Mouse (Mus musculus) inflammation-experienced regulatory T-cells, adult 6 months (primary cell): Measurements from ENCODE around the gene Clip1. TPM values are rescaled to one million over a fixed set of nuclear protein-coding genes. Genes with fewer than 3 reads are reported as not detected.

ENCODE experiments used
- ATAC-seq: one replicate; pipeline ENCODE4 v1.8.0; 2017
- polyA plus RNA-seq, 3 experiments: library from polyadenylated mRNA; unstranded; fragments of 100-300 nt; shearing (Covaris generic); gene quantifications; one replicate each; pipeline ENCODE4 v1.2.1; 2017

Clip1 gene
- polyA plus RNA-seq, 3 experiments from 2014 or later, result 41.5 to 56.4 (median 51.1) TPM

- no peak for ATAC-seq
These were observed 13.5 kb downstream of the Clip1 start for GRCm38 (mm10) chr5:123670800-123671472.

DNA sequence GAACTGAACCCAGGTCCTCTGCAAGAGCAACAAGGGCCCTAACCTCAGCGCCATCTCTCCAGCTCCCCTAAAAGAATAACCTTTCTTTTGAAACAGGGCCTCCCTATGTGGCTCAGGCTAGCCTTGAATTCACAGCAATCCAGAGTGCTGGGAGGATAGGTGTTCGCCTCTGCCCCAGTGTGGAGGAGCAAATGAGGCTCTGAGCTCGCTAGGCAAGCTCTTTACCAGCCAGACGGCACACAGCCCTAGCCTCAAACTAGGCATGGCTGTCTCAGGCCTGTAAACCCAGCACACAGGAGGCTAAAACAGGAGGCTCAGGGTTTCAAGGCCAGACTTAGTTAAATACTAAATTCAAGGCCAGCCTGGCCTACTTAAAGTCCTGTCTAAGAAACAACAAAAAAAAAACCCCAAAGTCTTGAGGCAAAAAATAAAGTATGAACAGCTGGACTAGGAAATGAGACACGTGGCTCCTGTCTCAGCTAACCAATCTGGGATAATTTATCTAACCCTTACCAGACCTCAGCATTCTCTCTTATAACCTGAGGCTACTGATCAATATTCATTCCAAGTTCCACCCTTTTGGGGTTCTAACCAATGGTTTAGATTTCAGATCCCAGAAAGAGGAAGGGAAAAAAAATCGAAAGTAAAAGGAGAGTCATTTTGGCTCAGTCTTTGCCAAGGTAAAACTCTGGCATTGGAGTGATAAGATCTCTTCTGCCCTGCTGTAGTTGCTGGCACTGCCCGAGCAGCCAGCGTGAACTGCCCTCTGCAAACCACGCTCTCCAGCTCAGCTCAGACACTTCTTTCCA lies 14.2 kb downstream of the Clip1 start:
- ATAC-seq, result no peak

DNA sequence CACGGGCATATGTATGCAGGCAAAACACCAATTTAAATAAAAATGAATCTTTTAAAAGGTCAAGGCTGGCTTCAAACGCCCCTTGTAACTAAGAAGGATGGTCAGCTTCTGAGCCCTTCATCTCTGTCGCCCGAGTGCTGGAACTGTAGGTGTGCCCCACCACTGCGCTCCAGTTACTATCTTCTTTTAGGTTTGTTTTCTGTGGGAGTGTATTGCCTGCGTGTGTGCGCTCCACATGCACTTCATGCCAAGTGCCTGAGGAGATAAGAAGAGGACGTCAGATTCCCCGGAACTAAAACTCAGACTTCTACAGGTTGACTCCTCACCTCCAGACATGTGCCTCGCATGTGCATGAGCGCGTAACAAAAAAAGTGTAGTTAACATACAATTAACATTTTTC lies 16.5 kb downstream of the Clip1 start:
- no peak for ATAC-seq

GRCm38 (mm10) chr5:123665956-123666355 lies 18.5 kb downstream of the Clip1 start:
- no peak for ATAC-seq

- no peak for ATAC-seq
These were observed 20.1 kb downstream of the Clip1 start for GRCm38 (mm10) chr5:123664329-123664728.

GRCm38 (mm10) chr5:123662059-123662458 lies 22.4 kb downstream of the Clip1 start:
- no peak for ATAC-seq

- no peak for ATAC-seq
These were observed 22.8 kb downstream of the Clip1 start for GRCm38 (mm10) chr5:123661602-123662001.

DNA sequence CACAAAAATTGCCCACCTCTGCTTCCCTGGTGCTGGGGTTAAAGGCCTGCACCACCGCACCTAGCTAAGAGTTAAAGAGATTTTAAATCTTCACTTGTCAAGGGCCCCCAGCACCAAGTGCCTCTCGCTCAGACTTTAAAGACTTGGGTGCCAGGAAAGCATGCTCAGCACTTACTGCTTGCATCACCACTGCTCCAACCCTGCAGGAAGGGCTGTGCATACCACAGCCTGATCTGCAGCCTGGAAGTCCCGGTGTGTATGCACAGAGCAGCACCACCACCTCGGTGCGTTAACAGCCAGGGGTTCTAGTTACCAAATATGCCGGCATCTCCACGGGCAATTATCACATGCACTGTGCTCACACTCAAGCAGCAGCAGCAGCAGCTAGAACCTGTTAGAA lies 26.8 kb downstream of the Clip1 start:
- no peak for ATAC-seq

DNA sequence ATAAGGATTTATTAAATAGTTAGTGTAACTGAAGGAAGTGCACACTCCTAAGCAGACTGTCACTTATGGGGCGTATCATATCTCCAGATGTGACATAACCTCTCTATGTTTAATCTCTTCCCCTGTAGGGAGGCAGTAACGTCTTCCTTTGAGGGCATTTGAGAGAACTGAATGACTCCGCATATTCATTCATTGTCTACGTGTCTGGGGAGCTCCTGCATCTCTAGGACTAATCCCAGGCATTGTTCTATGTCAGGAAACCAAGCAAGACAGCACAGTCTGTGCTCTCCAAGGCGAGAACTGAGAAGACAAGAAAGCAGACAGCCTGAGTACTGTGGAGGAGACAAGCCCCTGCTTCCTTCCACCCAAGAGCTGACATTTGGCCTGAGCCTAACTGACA lies 29.5 kb downstream of the Clip1 start:
- no peak for ATAC-seq

GRCm38 (mm10) chr5:123653287-123653801 lies 31.1 kb downstream of the Clip1 start:
- ATAC-seq, result no peak

DNA sequence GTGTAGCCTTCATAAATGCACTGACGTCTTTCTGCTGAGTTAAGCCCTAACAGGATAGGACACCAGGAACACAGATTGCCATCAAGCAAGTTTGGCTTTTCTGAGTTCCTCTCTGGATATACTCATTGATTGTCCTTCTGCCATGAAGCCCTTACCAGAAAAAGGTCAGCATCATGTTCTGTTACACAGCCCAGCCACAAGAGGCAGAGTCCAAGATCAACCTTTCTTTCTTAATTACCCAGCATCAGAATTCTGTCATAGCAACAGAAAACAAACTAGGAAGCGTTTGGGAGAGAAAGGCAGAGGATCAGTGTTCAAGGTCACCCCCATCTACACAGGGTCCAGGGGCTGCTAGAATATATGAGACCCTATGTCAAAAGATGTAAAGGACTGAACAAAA lies 33.6 kb downstream of the Clip1 start:
- no peak for ATAC-seq

- no peak for ATAC-seq
These were observed 42.0 kb downstream of the Clip1 start for GRCm38 (mm10) chr5:123642401-123642800.

GRCm38 (mm10) chr5:123641259-123641900 lies 43.0 kb downstream of the Clip1 start:
- no peak for ATAC-seq

- ATAC-seq, result no peak
These were observed 44.2 kb downstream of the Clip1 start for GRCm38 (mm10) chr5:123640181-123640580.

GRCm38 (mm10) chr5:123631210-123631609 lies 53.2 kb downstream of the Clip1 start:
- ATAC-seq, result no peak

GRCm38 (mm10) chr5:123626631-123627030 lies 57.8 kb downstream of the Clip1 start:
- ATAC-seq, result no peak

DNA sequence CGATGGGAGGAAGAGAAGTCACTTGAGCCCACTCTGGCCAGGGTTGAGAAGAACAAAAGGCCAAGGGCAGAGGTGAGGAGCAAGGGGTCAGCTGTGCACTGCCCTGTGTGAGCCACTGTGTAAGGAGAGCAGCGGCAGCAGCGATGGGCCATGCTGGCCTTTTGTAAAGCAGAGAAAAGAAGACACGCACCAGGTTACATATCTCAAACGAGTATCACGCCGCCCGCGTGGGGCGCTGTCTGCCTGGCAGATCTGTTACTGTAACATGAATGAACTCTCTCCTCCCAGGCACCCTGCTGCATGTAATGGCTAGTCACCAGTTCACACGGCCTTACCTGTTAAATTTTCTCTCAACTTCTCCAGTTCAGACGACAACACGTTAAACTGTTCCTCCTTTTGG lies 62.0 kb downstream of the Clip1 start:
- ATAC-seq, result no peak

DNA sequence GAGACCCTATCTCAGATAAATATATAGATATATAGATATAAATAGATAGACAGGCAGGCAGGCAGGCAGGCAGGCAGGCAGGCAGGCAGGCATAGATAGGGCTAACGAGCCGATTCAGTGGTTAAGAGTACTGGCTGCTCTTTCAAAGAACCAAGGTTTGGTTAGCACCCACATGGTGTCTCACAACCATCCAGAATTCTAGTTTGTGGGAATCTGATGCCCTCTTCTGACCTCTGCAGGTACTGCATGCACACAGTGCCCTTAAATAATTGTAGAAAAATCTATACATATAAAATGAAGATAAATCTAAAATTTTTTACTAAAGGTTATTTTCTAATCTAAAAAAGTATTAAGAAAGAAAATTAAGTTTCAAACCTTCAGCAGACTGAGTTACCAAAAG lies 65.9 kb downstream of the Clip1 start:
- no peak for ATAC-seq

DNA sequence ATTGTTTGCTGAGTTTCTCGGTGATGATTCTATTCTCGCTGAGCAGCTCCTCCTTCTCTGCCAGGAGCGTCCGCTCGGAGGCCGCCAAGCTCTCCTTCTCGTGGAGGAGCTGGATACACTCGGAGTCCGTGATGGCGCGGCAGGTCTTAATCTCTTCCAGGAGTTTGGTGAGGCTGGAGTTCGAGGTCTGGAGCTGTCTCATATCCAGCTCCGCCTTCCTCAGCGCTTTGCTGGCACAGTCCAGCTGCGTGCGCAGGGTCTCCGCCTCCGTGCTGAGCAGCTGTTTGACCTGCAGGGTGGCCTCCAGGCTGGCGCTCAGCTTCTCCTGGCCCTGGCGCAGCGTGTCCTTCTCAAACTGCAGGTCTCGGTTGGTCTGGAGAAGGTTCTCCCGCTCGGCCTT lies 70.2 kb downstream of the Clip1 start:
- ATAC-seq, result no peak

DNA sequence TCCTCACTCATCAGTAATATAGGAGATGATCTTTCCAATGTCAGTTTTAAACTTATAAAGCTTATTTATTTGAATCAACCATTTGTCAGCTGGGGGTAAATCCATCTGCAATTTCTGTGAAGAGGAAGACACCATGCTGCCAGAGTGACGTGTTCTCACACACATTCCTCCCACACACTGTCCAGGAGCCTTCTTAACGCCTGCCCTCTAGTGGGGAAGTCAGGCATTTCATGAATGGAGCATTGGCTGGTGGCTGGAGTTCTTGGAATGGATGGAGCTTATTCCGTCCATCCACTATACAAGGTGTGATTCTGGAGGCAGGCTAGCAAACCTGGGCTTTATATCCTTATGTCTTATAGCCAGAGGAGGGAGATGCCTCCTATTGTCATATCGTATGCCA lies 74.6 kb downstream of the Clip1 start:
- ATAC-seq, result peak; percentile 64

DNA sequence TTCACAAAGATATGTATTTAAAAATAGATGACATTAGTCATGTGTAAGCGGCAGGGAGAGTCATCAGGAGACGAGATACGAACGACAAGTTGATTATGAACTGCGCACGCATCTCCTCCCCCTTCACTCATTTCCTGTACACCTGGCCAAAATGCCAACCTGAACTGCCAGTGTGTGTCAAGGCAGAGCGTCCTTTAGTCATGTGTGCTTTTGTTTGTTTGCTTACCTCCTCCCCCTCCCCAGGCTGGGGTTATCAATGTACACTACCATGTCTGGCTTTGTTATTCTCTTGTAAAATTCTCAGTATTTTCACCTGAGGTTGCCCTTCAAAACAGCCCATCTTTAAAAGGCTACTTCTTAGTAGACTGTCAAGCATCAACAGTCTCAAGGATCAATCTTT lies 75.0 kb downstream of the Clip1 start:
- no peak for ATAC-seq

DNA sequence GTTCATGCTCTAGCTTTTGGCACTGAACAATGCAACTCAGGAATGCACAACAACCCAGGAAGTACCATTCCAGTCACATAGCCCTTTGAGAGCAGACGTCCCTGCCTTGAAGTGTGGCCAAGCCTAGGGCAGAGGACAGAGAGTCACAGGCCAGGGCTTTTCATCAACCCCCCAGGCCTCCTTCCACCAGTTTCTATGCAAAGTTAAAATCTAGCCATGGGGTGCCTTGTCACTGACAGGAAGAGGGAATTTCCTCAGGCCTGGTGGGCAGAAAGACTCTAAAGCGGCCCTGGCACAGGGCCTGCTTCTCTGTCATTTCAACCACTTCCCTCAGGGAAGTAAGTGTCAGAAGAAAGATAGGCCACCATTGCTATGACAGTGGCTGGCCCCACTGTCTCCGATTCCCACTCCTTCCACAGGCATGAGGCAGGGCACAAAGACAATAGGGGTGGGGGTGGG lies 77.2 kb downstream of the Clip1 start:
- no peak for ATAC-seq

DNA sequence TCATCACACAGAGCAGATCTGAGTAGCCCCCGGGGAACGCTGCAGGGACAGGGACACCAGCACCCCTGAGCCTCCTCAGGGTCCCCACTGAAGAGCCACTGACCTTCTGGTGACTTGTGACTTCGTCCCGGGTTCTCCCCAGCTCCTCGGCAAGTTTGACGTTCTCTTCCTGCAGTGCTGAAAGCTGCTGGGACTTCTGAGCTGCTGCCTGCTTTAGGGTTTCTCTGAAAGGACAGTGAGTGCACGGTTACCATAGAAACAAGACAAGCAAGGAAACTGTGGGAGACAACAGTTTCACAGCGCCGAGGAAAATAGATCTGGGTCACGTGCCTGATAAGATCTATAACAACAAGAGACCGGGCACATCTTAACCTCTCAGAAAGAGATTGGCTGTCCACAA lies 80.9 kb downstream of the Clip1 start:
- ATAC-seq, result peak; percentile 97
